Mouse (Mus musculus) heart, postnatal 4 days (tissue): ENCODE results near the gene Uckl1. TPM values are rescaled to one million over a fixed set of nuclear protein-coding genes. Genes with fewer than 3 reads are reported as not detected.

ENCODE experiments used
- DNase-seq: peaks from one replicate; pipeline ENCODE4 v3.0.0; 2021
- total RNA-seq, 2 experiments: library from RNA; stranded (reverse); gene quantifications; 2 replicates each; pipeline ENCODE4 v1.2.3; 2021

Gene Uckl1
- total RNA-seq, 2 experiments from 2014 or later: 50.2 to 54.5 TPM

DNA sequence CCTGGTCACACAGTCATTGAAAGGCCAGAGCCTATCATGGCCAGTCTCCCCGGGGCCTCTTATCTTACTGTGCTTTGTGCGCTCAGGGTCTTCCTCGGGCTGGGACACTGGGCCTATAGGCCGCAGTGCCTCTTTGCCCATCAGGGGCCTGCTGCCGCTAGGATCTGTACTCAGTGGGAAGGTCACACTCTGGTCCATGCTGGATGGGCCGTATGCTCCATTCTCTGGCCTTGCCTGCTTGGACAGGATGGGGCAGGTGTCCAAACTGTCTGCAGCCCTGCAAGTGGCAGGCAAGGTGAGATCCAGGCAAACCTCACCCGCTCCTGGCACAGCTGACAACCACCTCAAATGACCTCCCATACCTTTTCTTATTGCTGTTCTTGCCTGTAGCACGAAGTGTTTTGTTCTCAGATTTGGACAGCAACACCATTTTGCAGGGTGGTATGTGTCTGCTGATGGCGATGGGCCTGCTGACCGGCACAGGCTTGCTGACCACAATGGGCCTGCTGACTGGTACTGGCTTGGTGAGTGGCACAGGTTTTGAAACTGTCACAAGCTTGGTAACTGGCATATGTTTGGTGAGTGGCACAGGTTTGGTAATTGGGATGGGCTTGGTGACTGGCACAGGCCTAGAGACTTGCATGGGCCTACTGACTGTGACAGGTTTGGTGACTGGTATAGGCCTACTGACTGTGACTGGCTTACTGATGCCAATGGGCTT lies 4.5 kb upstream of the Uckl1 start:
- no peak for DNase-seq

GRCm38 (mm10) chr2:181588229-181588780 lies 3.6 kb upstream of the Uckl1 start:
- DNase-seq: peak; percentile 4

DNA sequence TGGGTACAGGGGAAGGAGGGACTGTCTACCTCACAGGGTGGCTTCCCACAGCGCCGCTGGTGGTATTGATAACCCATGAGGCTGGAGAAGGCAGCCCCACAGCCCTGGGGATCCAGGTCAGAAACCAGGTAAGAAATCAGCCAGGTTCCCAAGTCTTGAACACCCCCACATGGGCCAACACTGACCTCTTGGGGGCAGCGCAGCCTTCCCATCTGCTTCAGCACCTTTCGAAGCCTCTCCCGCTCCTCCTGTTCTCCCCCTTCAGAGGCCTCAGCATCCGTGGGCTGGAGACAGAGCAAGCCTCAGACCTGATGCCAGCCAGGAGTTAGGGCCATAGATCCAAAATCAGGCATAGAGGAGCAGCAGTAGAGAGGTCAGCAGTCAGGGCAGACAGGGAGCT lies 3.1 kb upstream of the Uckl1 start:
- no peak for DNase-seq

DNA sequence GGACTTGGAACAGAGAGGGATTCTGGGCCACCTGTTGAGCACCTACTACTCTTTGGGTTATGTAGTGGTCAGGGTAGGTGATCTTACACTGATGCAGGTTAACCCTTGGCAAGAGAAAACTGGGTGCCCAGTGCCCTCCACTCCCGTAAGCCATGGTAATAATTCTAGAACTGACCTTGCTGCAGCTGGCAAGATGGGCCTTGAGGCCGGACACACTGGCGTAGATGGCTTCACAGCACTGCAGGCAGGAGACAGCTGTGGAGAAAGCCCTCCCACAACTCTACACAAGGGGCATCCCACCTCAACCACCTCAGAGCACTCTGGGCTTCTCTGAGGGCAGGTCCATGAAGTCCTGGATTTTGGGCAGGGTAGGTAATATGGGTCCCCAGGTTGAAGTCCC lies 1.4 kb upstream of the Uckl1 start:
- no peak for DNase-seq

DNA sequence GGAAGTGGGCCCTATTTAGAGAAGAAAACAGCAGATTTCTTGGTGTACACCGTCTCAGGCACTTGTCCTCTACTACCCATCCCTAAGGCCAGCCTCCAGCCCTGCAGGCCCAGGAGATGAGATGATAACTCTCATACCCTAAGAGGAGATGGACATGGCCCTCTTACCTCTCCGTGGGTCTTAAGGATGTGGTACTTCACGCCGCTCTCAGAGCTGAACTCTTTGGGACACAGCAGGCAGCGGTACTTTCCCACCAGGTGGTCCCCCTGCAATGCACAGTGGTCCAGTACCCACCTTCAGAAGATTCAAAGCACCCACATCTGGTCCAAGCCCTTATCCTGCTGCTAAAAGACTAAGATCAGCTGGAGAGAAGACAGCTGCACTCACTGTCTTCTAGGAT lies 814 bp upstream of the Uckl1 start:
- no peak for DNase-seq

GRCm38 (mm10) chr2:181583460-181584257 lies 1.0 kb downstream of the Uckl1 start:
- DNase-seq: no peak

DNA sequence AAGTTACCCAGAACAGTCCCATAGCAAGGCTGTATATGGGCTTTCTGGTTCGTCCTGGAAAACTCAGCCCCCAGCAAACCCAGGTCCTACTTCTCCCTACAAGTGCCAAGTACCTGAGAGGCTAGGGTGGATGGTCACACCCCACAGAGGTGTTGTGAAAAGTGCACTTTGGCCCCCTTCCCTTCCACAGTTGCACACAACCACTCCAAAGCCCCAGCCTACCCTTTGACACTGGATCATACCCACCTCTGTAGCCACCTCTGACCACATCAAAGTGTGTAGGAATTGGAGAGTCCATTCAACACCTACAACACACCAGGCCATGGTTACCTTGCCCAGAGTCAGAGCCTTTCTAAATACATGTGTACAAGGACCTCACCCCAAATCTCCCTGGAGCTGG lies 1.8 kb downstream of the Uckl1 start:
- no peak for DNase-seq

DNA sequence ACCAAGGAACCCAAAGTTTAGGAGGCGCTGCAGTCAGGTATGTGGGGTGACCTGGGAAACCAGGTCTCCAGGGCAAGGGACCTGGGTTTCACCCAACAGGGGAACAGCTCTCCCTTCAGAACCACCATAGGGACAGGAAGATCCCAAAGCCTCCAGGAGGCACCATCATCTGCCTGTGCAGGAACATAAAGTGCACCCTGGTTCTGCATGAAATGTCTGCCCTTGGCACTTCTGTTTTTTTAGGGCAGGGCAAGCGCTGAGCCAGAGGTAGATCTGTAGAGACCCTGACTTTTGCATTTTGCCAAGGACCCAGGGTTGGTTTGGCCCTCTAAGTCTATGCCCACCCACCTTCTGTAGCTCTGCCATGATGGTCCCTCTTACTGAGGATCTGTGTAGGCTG lies 2.3 kb downstream of the Uckl1 start:
- peak; percentile 8 for DNase-seq

DNA sequence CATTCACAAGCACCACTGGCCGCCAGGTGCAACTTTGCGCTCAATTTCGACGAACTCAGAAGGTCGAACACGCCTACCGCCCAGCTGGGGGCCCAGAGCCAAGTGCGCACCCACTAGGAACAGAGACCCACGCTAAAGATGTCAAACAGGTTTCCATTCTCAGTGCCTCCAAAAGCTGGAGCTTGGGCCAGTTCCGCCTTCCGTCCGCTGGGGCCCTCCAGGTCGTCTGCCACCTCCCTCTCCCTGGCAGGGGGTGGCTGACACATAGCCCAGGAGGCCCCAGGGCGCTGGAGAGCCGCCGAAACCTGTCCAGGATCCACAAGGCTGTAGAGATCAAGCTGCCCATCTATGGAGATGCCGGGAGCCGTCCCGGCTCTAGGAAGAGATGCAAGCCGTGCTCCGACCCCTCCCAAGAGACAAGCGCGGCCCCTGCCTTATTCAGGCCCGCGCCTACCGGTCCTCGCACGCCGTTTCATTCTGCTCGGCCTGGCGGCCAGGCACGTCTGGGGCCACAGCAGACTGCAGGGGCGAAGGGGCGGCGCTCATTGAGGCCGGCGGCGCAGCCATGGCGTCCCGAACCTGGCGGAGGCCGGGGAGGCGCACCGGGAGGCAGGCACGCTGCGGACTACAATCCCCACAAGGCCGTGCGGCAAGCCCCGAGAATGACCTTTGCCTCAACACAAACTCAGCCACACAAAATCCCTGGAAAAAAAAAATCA lies 3.1 kb downstream of the Uckl1 start:
- peak; percentile 88 for DNase-seq

GRCm38 (mm10) chr2:181581016-181581401 lies 3.7 kb downstream of the Uckl1 start:
- peak; percentile 85 for DNase-seq

DNA sequence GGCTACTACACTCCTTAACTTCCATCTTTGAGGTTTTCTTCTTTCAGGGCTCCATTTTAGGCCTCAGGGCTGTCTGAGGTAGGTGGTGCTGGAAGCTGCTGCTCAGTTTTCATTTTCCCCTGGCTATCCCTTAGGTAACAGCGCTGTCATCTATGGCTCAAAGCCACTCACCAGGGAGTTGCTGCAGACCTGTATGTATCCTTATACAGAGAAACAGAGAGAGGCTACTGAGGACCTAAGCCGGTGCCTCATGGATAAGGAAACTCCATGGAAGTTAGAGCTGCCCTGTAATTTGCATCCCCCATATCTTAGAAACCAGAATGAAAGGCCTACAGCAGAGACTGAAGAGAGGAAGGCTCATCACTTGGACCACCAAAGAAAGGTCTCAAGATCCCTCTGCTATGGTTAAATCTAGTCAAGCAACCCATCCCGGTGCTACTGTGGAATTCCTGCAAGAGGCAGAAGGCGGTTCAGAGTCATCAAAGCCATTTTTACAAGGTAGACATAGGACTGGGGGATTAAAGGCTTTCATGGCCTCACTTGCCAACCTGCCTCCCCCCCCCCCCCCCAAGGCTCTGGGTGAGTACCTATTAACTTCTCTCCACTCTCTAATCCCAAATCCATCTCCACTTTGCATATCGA lies 4.4 kb downstream of the Uckl1 start:
- DNase-seq: no peak

- no peak for DNase-seq
These were observed 5.0 kb downstream of the Uckl1 start for GRCm38 (mm10) chr2:181579681-181580080.

GRCm38 (mm10) chr2:181578790-181579618 lies 5.7 kb downstream of the Uckl1 start:
- DNase-seq: peak; percentile 5

GRCm38 (mm10) chr2:181577981-181578581 lies 6.6 kb downstream of the Uckl1 start:
- no peak for DNase-seq

DNA sequence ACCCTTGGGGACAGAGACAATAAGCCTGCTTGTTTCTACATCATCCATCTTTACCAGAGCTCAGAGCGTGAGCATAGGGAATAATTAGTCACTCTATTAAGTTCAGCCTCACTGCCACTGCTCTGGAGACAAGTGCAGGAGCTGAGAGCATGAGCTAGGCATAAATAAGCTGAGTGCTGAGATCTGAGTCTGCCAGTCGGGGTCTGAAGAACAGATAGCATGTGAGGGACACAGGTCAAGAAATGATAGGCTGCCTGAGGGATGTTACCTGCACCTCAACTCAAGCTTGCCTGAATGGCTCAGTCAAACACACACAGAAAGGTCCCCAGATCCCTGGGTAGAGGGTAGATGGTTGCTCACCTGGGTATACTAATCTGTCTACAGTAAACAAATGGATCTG lies 7.6 kb downstream of the Uckl1 start:
- DNase-seq: no peak

GRCm38 (mm10) chr2:181576613-181577012 lies 8.1 kb downstream of the Uckl1 start:
- DNase-seq: no peak

DNA sequence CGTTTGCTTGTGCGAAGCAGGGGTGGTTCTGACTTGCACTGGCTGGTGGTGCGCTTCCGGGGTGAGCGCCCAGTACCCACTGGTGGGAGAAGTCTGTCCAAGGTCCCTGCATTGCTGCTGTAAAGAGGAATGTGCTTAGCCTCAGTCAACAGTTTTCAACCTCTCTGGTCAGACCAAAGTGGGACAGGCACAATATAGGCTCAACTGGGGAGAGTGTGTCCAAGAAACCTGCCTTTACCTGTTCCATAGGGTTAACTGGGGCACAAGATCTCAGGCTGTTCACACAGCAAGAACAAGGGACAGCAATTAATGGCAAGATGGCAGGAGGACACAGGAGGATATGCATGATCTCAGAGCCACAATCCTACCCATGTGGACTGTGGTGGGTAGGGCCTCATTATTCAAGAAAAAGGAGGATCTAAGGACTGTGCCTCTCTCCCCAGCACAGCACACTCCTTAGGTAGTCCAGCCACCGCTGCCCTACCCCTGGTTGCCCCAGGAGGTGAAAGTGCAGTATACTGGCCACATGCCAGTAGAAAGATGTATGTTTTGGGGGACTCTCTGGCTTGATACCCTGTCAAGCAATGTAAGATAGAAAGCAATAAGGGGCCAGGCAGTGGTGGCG lies 9.7 kb downstream of the Uckl1 start:
- no peak for DNase-seq

DNA sequence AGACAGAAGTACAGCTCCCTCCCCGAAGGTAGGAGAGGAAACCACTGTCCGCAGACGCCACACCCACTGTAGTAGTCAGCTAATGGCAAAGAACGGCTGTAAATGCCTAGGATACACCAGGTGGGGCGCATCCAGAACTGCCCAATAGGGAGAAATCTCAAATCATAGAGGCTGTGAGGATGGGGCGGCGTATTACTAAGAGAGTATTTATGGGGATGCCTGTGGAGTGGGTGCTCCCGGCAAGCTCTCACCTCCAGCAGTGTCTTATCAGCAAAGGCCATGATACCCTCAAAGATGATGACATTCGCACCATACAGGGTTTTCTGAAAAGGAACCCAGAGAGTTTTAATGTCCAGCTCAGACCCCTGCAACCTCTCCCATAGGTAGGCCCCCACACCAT lies 10.7 kb downstream of the Uckl1 start:
- no peak for DNase-seq

GRCm38 (mm10) chr2:181572921-181573920 lies 11.5 kb downstream of the Uckl1 start:
- no peak for DNase-seq
